Comparison of ENCODE assay signal across 8 mouse cellular contexts in genomic region chr15:97327500-97328081, GRCm38 (mm10).
DNase-seq lines count a peak whose midpoint lies in the region; ATAC-seq and TF ChIP-seq lines count a peak whose summit lies in the region.
"Had no signal": no experiment of that assay in that cellular context is flagged by ENCODE, and none has a peak within 500 bp of the region (broad histone marks: within the 10 kb centered on the region; RNA-seq: fewer than 3 reads in every experiment).

No protein-coding gene starts in this region.

- no peak overlapping the region for H3K27ac ChIP-seq in kidney, adult 2 months (ENCODE audit: insufficient read depth, low read depth, low read length)
- H3K27ac ChIP-seq in kidney, embryonic 16.5 days (ENCODE audit: low read length): no peak overlapping the region
- H3K27ac ChIP-seq in embryonic facial prominence, embryonic 11.5 days (replicated peaks; ENCODE audit: low read depth, low read length): no peak overlapping the region
- H3K27ac ChIP-seq: midbrain, embryonic 12.5 days had no signal

- no peak overlapping the region for H3K4me3 ChIP-seq in kidney, adult 2 months (ENCODE audit: insufficient read depth, low read depth, low read length)
- no peak overlapping the region for H3K4me3 ChIP-seq in kidney, embryonic 16.5 days (ENCODE audit: low read length)
- no peak overlapping the region for H3K4me3 ChIP-seq in embryonic facial prominence, embryonic 11.5 days (ENCODE audit: low read depth, low read length)
- H3K4me3 ChIP-seq: midbrain, embryonic 12.5 days had no signal

- WGBS in kidney, adult 2 months: 80% methylated on average over 18 of the region's 18 CpGs
- 71% methylated on average over 17 of the region's 18 CpGs for WGBS in kidney, embryonic 16.5 days
- 63% methylated on average over 18 of the region's 18 CpGs for WGBS in embryonic facial prominence, embryonic 11.5 days

- H3K36me3 ChIP-seq in kidney, adult 2 months (ENCODE audit: control insufficient read depth, insufficient read depth, low read length): no peaks in the 10 kb centered on the region
- no peaks in the 10 kb centered on the region for H3K36me3 ChIP-seq in kidney, embryonic 16.5 days (ENCODE audit: insufficient read depth, low read length)
- H3K36me3 ChIP-seq in embryonic facial prominence, embryonic 11.5 days (replicated peaks; ENCODE audit: control insufficient read depth, insufficient read depth, low read depth, low read length): no peaks in the 10 kb centered on the region
- H3K36me3 ChIP-seq: midbrain, embryonic 12.5 days had no signal

- peaks cover 3% of the 10 kb centered on the region for H3K9me3 ChIP-seq in kidney, embryonic 16.5 days (ENCODE audit: low read length)
- H3K9me3 ChIP-seq in embryonic facial prominence, embryonic 11.5 days (replicated peaks; ENCODE audit: control insufficient read depth, low read length): no peaks in the 10 kb centered on the region
- H3K9me3 ChIP-seq: midbrain, embryonic 12.5 days had no signal

- peak; percentile 30 for DNase-seq in kidney, adult 2 months
- peak; percentile 87 for DNase-seq in MEL-GATA-1-ER (ENCODE audit: extremely low read depth, low read depth)
- peak; percentile 35 for DNase-seq in embryonic facial prominence, embryonic 11.5 days (ENCODE audit: low spot score)
- DNase-seq in thymus, postnatal 4 days: peak; percentile 79
- no peak for DNase-seq in gastrocnemius, adult 18-20 months (ENCODE audit: low spot score)

- peak; percentile 73 for TF ChIP-seq CTCF in kidney, adult 2 months (conservative IDR thresholded peaks at IDR 0.05; ENCODE audit: insufficient read depth, insufficient read length, low read depth, low read length)

- no peak overlapping the region for H3K9ac ChIP-seq in kidney, embryonic 16.5 days (replicated peaks; ENCODE audit: low read length)
- H3K9ac ChIP-seq in embryonic facial prominence, embryonic 11.5 days (replicated peaks; ENCODE audit: low read length): no peak overlapping the region
- H3K9ac ChIP-seq: midbrain, embryonic 12.5 days had no signal

- H3K4me1 ChIP-seq in kidney, adult 2 months (ENCODE audit: control insufficient read depth, insufficient read depth, low read length): no peaks in the 10 kb centered on the region
- peaks cover 9% of the 10 kb centered on the region for H3K4me1 ChIP-seq in kidney, embryonic 16.5 days (ENCODE audit: insufficient read depth, low read length)
- no peaks in the 10 kb centered on the region for H3K4me1 ChIP-seq in embryonic facial prominence, embryonic 11.5 days (ENCODE audit: control insufficient read depth, insufficient read depth, low read length)
- H3K4me1 ChIP-seq: midbrain, embryonic 12.5 days had no signal

- H3K4me2 ChIP-seq in kidney, embryonic 16.5 days (replicated peaks; ENCODE audit: low read depth, low read length): no peak overlapping the region
- H3K4me2 ChIP-seq in embryonic facial prominence, embryonic 11.5 days (ENCODE audit: low read depth, low read length): no peak overlapping the region
- H3K4me2 ChIP-seq: midbrain, embryonic 12.5 days had no signal

- no peak for TF ChIP-seq POLR2A in kidney, adult 2 months (IDR thresholded peaks at IDR 0.05; ENCODE audit: low read depth, low read length)

- no peaks in the 10 kb centered on the region for H3K27me3 ChIP-seq in kidney, adult 2 months (replicated peaks; ENCODE audit: control insufficient read depth, insufficient read depth, low read length)
- no peaks in the 10 kb centered on the region for H3K27me3 ChIP-seq in kidney, embryonic 16.5 days (ENCODE audit: insufficient read depth, low read length)
- H3K27me3 ChIP-seq in embryonic facial prominence, embryonic 11.5 days (ENCODE audit: control insufficient read depth, insufficient read depth, low read length): no peaks in the 10 kb centered on the region
- H3K27me3 ChIP-seq: midbrain, embryonic 12.5 days had no signal

- ATAC-seq in kidney, embryonic 16.5 days (ENCODE audit: low FRiP score, low TSS enrichment): no peak
- ATAC-seq in embryonic facial prominence, embryonic 11.5 days (replicated peaks; ENCODE audit: insufficient number of reproducible peaks, low FRiP score, low TSS enrichment, low read depth): no peak
- ATAC-seq in megakaryocyte progenitor cell, adult 5-6 weeks (replicated peaks; ENCODE audit: poor library complexity): peak; percentile 93
